Mouse (Mus musculus): Measurements from ENCODE around the gene Vmn1r114. TPM values are rescaled to one million over a fixed set of nuclear protein-coding genes. Genes with fewer than 3 reads are reported as not detected.
"Not testable (repeated sequence)": the region's sequence is repeated elsewhere in the genome, so short reads cannot be mapped to it uniquely, and the experiment has no call there.

The Vmn1r114 gene
- total RNA-seq (2015; ENCODE audit: low replicate concordance): not detected in 2 replicates
- total RNA-seq (2017; ENCODE audit: low replicate concordance): not detected in 2 replicates

DNA sequence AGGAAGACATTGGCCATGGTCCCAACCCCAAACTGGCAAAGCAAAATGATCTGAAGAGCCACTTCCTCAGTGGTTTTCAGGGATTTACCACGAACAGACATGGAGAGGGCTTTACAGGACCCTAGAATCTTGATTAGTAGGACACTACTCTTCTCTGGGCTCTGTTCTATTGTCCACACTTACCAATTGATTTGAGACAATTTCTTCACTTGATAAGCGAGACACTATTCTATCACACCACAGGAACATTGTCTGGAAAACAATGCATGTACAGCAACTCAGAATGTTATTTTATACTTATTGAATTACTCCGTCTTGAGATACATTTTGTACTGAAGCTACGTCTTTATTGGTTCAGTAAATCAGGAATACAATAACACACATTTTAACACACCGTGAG is at the start of gene Vmn1r114:
TSS of gene Vmn1r114 (minus strand) at position 101 of the 400 bp plus-strand sequence.
- not testable (repeated sequence) for ATAC-seq (replicated peaks; ENCODE audit: low FRiP score, poor library complexity, severe bottlenecking)

DNA sequence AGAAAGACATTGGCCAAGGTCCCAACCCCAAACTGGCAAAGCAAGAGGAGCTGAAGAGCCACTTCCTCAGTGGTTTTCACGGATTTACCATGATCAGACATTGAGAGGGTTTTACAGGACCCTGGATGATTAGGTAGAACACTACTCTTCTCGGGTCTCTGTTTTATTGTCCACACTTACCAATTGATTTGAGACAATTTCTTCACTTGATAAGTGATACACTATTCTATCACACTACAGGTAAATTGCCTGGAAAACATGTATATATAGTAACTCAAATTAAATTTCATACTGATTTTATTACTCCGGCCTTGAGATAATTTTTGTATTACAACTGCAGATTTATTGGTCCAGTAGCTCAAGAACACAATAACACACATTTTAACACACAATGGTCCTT is 32.9 kb upstream of the Vmn1r114 start, which contains the start of gene Vmn1r115:
TSS of gene Vmn1r115 (minus strand) at position 101 of the 400 bp plus-strand sequence.
- not testable (repeated sequence) for ATAC-seq (replicated peaks; ENCODE audit: low FRiP score, poor library complexity, severe bottlenecking)

DNA sequence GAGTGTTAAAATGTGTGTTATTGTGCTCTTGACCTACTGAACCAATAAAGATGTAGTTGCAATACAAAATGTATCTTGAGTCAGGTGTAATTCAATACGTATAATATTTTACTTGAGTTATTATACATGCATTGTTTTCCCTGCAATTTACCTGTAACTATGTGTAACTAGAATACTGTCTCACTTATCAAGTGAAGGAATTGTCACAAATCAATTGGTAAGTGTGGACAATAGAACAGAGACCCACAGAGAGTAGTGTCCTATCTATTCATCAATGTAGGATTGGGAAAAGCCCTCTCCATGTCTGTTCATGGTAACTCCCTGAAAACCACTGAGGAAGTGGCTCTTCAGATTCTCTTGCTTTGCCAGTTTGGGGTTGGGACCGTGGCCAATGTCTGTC is 25.0 kb downstream of the Vmn1r114 start, which contains the start of gene Vmn1r113:
TSS of gene Vmn1r113 (plus strand) at position 301 of the 400 bp plus-strand sequence.
- ATAC-seq (replicated peaks; ENCODE audit: low FRiP score, poor library complexity, severe bottlenecking): not testable (repeated sequence)

DNA sequence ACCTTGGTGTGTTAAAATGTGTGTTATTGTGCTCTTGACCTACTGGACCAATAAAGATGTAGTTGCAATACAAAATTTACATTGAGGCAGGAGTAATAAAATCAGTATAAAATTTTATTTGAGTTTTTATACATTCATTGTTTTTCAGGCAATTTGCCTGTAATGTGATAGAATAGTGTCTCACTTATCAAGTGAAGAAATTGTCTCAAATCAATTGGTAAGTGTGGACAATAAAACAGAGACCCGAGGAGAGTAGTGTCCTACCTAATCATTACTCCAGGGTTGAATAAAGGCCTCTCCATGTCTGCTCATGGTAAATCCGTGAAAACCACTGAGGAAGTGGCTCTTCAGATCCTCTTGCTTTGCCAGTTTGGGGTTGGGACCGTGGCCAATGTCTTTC is 41.1 kb downstream of the Vmn1r114 start, which contains the start of gene Vmn1r112:
TSS of gene Vmn1r112 (plus strand) at position 301 of the 400 bp plus-strand sequence.
- ATAC-seq (replicated peaks; ENCODE audit: low FRiP score, poor library complexity, severe bottlenecking): not testable (repeated sequence)

Other genes starting within 250 kb of the Vmn1r114 start
- gene Gm4141, start 235.9 kb downstream of the Vmn1r114 start, total RNA-seq (2015; ENCODE audit: low replicate concordance): not detected in 2 replicates
- gene Gm4141, start 235.9 kb downstream of the Vmn1r114 start, total RNA-seq (2017; ENCODE audit: low replicate concordance): not detected in 2 replicates
- gene Gm4513, start 213.2 kb downstream of the Vmn1r114 start, total RNA-seq (2015; ENCODE audit: low replicate concordance): not detected in 2 replicates
- gene Gm4513, start 213.2 kb downstream of the Vmn1r114 start, total RNA-seq (2017; ENCODE audit: low replicate concordance): not detected in 2 replicates
- gene Vmn1r107, start 143.3 kb downstream of the Vmn1r114 start, total RNA-seq (2015; ENCODE audit: low replicate concordance): not detected in 2 replicates
- not detected in 2 replicates for gene Vmn1r107, start 143.3 kb downstream of the Vmn1r114 start, total RNA-seq (2017; ENCODE audit: low replicate concordance)
- gene Vmn1r111, start 109.0 kb downstream of the Vmn1r114 start, total RNA-seq (2015; ENCODE audit: low replicate concordance): not detected in 2 replicates
- gene Vmn1r111, start 109.0 kb downstream of the Vmn1r114 start, total RNA-seq (2017; ENCODE audit: low replicate concordance): not detected in 2 replicates
- gene Gm10668, start 81.6 kb downstream of the Vmn1r114 start, total RNA-seq (2015; ENCODE audit: low replicate concordance): not detected in 2 replicates
- not detected in 2 replicates for gene Gm10668, start 81.6 kb downstream of the Vmn1r114 start, total RNA-seq (2017; ENCODE audit: low replicate concordance)
- not detected in 2 replicates for gene Vmn1r112, start 41.0 kb downstream of the Vmn1r114 start, total RNA-seq (2015; ENCODE audit: low replicate concordance)
- not detected in 2 replicates for gene Vmn1r112, start 41.0 kb downstream of the Vmn1r114 start, total RNA-seq (2017; ENCODE audit: low replicate concordance)
- not detected in 2 replicates for gene Vmn1r113, start 24.9 kb downstream of the Vmn1r114 start, total RNA-seq (2015; ENCODE audit: low replicate concordance)
- gene Vmn1r113, start 24.9 kb downstream of the Vmn1r114 start, total RNA-seq (2017; ENCODE audit: low replicate concordance): not detected in 2 replicates
- not detected in 2 replicates for gene Vmn1r115, start 32.8 kb upstream of the Vmn1r114 start, total RNA-seq (2015; ENCODE audit: low replicate concordance)
- gene Vmn1r115, start 32.8 kb upstream of the Vmn1r114 start, total RNA-seq (2017; ENCODE audit: low replicate concordance): not detected in 2 replicates
- not detected in 2 replicates for gene Vmn1r116, start 60.1 kb upstream of the Vmn1r114 start, total RNA-seq (2015; ENCODE audit: low replicate concordance)
- gene Vmn1r116, start 60.1 kb upstream of the Vmn1r114 start, total RNA-seq (2017; ENCODE audit: low replicate concordance): not detected in 2 replicates
- gene Vmn1r117, start 71.9 kb upstream of the Vmn1r114 start, total RNA-seq (2015; ENCODE audit: low replicate concordance): not detected in 2 replicates
- gene Vmn1r117, start 71.9 kb upstream of the Vmn1r114 start, total RNA-seq (2017; ENCODE audit: low replicate concordance): not detected in 2 replicates
- not detected in 2 replicates for gene Vmn1r118, start 100.2 kb upstream of the Vmn1r114 start, total RNA-seq (2015; ENCODE audit: low replicate concordance)
- not detected in 2 replicates for gene Vmn1r118, start 100.2 kb upstream of the Vmn1r114 start, total RNA-seq (2017; ENCODE audit: low replicate concordance)
- gene Vmn1r119, start 200.3 kb upstream of the Vmn1r114 start, total RNA-seq (2015; ENCODE audit: low replicate concordance): not detected in 2 replicates
- not detected in 2 replicates for gene Vmn1r119, start 200.3 kb upstream of the Vmn1r114 start, total RNA-seq (2017; ENCODE audit: low replicate concordance)
- gene Vmn1r120, start 241.6 kb upstream of the Vmn1r114 start, total RNA-seq (2015; ENCODE audit: low replicate concordance): not detected in 2 replicates
- not detected in 2 replicates for gene Vmn1r120, start 241.6 kb upstream of the Vmn1r114 start, total RNA-seq (2017; ENCODE audit: low replicate concordance)

All from erythroid progenitor cell, adult 5-6 weeks (primary cell).